Mouse (Mus musculus) E14TG2a.4 (cell line): Measurements from ENCODE around the gene Henmt1.

Experiments used
- CTCF ChIP-seq: conservative IDR thresholded peaks from 2 replicates; pipeline ENCODE4 v1.5.1; 2014; ENCODE audit warnings: low read length
- NANOG ChIP-seq: IDR thresholded peaks from 2 replicates; pipeline ENCODE4 v1.6.1; 2014; ENCODE audit warnings: borderline replicate concordance, low read length, mixed read lengths
- POU5F1 ChIP-seq: IDR thresholded peaks from 2 replicates; pipeline ENCODE4 v1.6.1; 2014; ENCODE audit warnings: low read length, borderline replicate concordance

DNA sequence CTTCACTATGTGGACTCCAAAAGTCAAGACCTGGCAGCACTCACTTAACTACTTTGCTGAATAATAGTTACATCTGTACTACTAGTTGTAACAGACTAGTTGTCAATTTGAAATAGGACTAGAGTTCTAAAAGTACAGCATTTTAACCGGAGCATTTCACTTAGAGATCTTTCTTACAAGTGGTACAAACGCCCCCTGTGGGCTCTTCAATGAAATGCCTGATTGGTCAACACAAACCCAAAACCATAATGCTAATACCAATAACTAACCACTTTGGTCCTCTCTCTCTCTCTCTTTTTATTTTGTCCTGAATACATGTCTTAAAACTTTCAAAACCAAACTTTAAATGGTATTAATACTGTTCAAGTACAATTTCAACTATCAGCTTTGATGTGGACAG lies 37.6 kb upstream of the Henmt1 start:
- no peak; the same call in 1 of the 2 replicates for TF ChIP-seq CTCF
- TF ChIP-seq NANOG: no peak
- TF ChIP-seq POU5F1: no peak
